Mouse (Mus musculus): ENCODE data around the gene Txndc8. TPM values are rescaled to one million over a fixed set of nuclear protein-coding genes. Genes with fewer than 3 reads are reported as not detected.

Txndc8 gene
- total RNA-seq (2021) (not detected), polyA plus RNA-seq (2012; rRNA removed) (not detected in 2 replicates)
- long read RNA-seq: 0 reads

- H3K4me3 ChIP-seq: no peak within 1 kb of the TSS
- no peaks in the 10 kb centered on the region for H3K27me3 ChIP-seq (ENCODE audit: control insufficient read depth, insufficient read depth, low read length)
- H3K9ac ChIP-seq (ENCODE audit: low read depth, low read length): no peak within 1 kb of the TSS
- no peak for TF ChIP-seq CTCF (IDR thresholded peaks at IDR 0.05)
- TF ChIP-seq EP300 (IDR thresholded peaks at IDR 0.05; ENCODE audit: insufficient read depth, low read depth, low read length): no peak
- 84% methylated on average over 5 of the region's 5 CpGs for WGBS
- intact Hi-C loops (cut with DNase I): no loop called here
- H3K4me1 ChIP-seq (ENCODE audit: control insufficient read depth, insufficient read depth, low read length): no peaks in the 10 kb centered on the region
- H3K79me2 ChIP-seq (replicated peaks; ENCODE audit: control insufficient read depth, insufficient read depth, low read length): no peaks in the 10 kb centered on the region
- H3K36me3 ChIP-seq (ENCODE audit: control insufficient read depth, insufficient read depth, low read length): no peaks in the 10 kb centered on the region
- DNase-seq: no peak
- H3K27ac ChIP-seq: no peak within 1 kb of the TSS
Observed at GRCm38 (mm10) chr4:58009024-58009423, at the start of gene Txndc8. Gene Txndc8 (minus strand): TSS chr4:58009124.

- Histone ChIP-seq H3K4me1 (ENCODE audit: control insufficient read depth, insufficient read depth, low read length) (no peaks in the 10 kb centered on the region), H3K36me3 (ENCODE audit: control insufficient read depth, insufficient read depth, low read length) (no peaks in the 10 kb centered on the region), H3K79me2 (replicated peaks; ENCODE audit: control insufficient read depth, insufficient read depth, low read length) (no peaks in the 10 kb centered on the region), H3K4me3 (no peak overlapping the region), H3K9ac (ENCODE audit: low read depth, low read length) (no peak overlapping the region), H3K27me3 (ENCODE audit: control insufficient read depth, insufficient read depth, low read length) (no peaks in the 10 kb centered on the region), H3K27ac (no peak overlapping the region)
- intact Hi-C loops (cut with DNase I): no loop called here
- TF ChIP-seq EP300 (IDR thresholded peaks at IDR 0.05; ENCODE audit: insufficient read depth, low read depth, low read length) (no peak), CTCF (IDR thresholded peaks at IDR 0.05) (no peak), POLR2A (IDR thresholded peaks at IDR 0.05; ENCODE audit: insufficient read depth, low read depth, low read length) (no peak)
- no peak for DNase-seq
Observed at GRCm38 (mm10) chr4:58055653-58056052, 46.7 kb upstream of the Txndc8 start.

DNA sequence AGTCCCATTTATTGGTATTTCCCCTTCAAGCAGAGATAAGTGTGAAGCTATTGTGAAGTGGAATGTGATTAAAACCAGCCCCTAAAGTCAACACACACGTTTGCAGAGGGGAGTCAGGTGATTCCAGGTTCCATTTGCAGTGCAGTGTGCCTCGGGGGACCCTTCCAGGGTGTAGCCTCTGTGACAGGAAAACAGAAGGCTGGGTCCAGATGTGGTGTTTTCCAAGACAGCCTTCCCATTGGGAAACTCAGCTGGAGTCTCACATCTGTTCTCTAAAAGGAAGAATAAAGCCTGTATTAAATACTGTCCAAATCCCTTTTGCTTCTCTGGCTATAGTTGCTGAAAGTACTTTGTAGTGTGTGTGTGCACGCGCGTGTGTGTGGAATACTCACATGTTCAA is 45.5 kb upstream of the Txndc8 start:
- intact Hi-C loops (cut with DNase I): no loop called here
- 65% methylated on average over 5 of the region's 5 CpGs for WGBS
- no peaks in the 10 kb centered on the region for H3K27me3 ChIP-seq (ENCODE audit: control insufficient read depth, insufficient read depth, low read length)

DNA sequence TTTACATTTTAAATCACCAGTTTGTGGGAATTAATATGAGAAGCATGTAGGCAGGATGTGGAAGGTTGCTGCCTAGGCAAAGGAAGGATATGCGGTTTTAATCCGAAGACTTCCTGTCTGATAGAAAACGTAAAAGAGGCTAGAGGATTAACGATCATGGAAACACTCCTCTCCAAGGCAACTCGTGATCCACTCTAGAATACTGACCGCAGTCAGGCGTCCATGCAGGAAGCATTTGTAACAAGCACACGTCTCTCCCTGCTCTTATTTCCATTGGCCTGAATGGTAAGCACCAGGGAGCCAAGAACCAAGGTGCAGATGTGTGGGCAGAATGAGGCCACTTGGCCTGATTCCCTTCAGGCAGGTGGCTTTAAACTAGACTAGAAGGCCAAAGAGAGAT is 41.8 kb upstream of the Txndc8 start:
- Histone ChIP-seq H3K4me3 (no peak overlapping the region), H3K27ac (no peak overlapping the region), H3K79me2 (replicated peaks; ENCODE audit: control insufficient read depth, insufficient read depth, low read length) (no peaks in the 10 kb centered on the region), H3K36me3 (ENCODE audit: control insufficient read depth, insufficient read depth, low read length) (no peaks in the 10 kb centered on the region), H3K9ac (ENCODE audit: low read depth, low read length) (no peak overlapping the region), H3K4me1 (ENCODE audit: control insufficient read depth, insufficient read depth, low read length) (no peaks in the 10 kb centered on the region), H3K27me3 (ENCODE audit: control insufficient read depth, insufficient read depth, low read length) (no peaks in the 10 kb centered on the region)
- no peak for TF ChIP-seq CTCF (IDR thresholded peaks at IDR 0.05)
- TF ChIP-seq POLR2A (IDR thresholded peaks at IDR 0.05; ENCODE audit: insufficient read depth, low read depth, low read length): no peak
- TF ChIP-seq EP300 (IDR thresholded peaks at IDR 0.05; ENCODE audit: insufficient read depth, low read depth, low read length): no peak
- intact Hi-C loops (cut with DNase I): no loop called here
- no peak for DNase-seq
- WGBS: 42% methylated on average over 8 of the region's 8 CpGs

More for the DNA sequence above, 45.5 kb upstream of the Txndc8 start:
- DNase-seq: no peak
- Histone ChIP-seq H3K36me3 (ENCODE audit: control insufficient read depth, insufficient read depth, low read length) (no peaks in the 10 kb centered on the region), H3K4me3 (no peak overlapping the region), H3K79me2 (replicated peaks; ENCODE audit: control insufficient read depth, insufficient read depth, low read length) (no peaks in the 10 kb centered on the region), H3K9ac (ENCODE audit: low read depth, low read length) (no peak overlapping the region), H3K27ac (no peak overlapping the region), H3K4me1 (ENCODE audit: control insufficient read depth, insufficient read depth, low read length) (no peaks in the 10 kb centered on the region)
- TF ChIP-seq EP300 (IDR thresholded peaks at IDR 0.05; ENCODE audit: insufficient read depth, low read depth, low read length): no peak
- no peak for TF ChIP-seq CTCF (IDR thresholded peaks at IDR 0.05)
- TF ChIP-seq POLR2A (IDR thresholded peaks at IDR 0.05; ENCODE audit: insufficient read depth, low read depth, low read length): no peak

DNA sequence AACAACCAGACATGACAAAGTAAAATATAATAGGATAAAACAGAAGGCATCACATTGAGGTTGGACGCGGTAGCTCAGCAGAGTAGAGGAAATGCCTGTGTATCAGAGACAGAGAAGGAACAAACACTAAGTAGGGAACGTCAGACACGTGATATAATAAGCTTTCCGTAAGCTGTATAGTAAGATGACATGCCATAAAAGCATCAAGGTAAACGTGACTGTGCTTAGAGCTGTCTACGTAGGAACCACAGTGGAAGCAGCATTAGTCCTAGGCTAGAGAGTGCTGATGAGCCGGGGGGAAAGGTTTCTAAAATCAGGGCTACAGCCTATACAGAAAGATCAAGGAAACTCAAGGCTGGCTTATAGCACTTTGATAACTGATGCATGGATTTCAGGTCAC is 41.4 kb upstream of the Txndc8 start:
- H3K27me3 ChIP-seq (ENCODE audit: control insufficient read depth, insufficient read depth, low read length): no peaks in the 10 kb centered on the region
- intact Hi-C loops (cut with DNase I): no loop called here
- DNase-seq: no peak
- no peak overlapping the region for H3K27ac ChIP-seq
- no peak overlapping the region for H3K9ac ChIP-seq (ENCODE audit: low read depth, low read length)
- H3K36me3 ChIP-seq (ENCODE audit: control insufficient read depth, insufficient read depth, low read length): no peaks in the 10 kb centered on the region
- H3K79me2 ChIP-seq (replicated peaks; ENCODE audit: control insufficient read depth, insufficient read depth, low read length): no peaks in the 10 kb centered on the region
- 52% methylated on average over 8 of the region's 8 CpGs for WGBS
- H3K4me3 ChIP-seq: no peak overlapping the region
- H3K4me1 ChIP-seq (ENCODE audit: control insufficient read depth, insufficient read depth, low read length): no peaks in the 10 kb centered on the region
- TF ChIP-seq EP300 (IDR thresholded peaks at IDR 0.05; ENCODE audit: insufficient read depth, low read depth, low read length) (no peak), POLR2A (IDR thresholded peaks at IDR 0.05; ENCODE audit: insufficient read depth, low read depth, low read length) (no peak), CTCF (IDR thresholded peaks at IDR 0.05) (no peak)

DNA sequence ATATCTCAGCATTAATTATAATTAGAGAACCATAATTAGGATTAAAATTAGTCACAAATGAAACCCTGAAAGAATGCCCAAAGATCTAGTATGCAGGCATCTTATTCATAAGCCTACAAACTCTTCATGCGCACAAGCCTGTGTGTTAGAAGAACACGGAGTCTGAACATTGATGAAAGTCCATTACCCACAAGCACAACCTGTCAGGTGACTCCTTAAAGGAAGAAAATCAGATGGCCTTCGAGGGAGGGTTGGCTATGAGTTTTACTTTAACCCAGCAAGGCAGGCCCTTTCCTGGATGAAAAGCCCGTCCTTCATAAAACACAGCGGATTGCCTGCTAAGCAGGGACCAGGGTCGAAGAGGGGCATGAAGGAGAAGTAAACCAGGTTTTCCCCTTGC is 35.9 kb upstream of the Txndc8 start:
- TF ChIP-seq POLR2A (IDR thresholded peaks at IDR 0.05; ENCODE audit: insufficient read depth, low read depth, low read length) (no peak), EP300 (IDR thresholded peaks at IDR 0.05; ENCODE audit: insufficient read depth, low read depth, low read length) (no peak), CTCF (IDR thresholded peaks at IDR 0.05) (no peak)
- H3K4me1 ChIP-seq (ENCODE audit: control insufficient read depth, insufficient read depth, low read length): no peaks in the 10 kb centered on the region
- WGBS: 87% methylated on average over 6 of the region's 6 CpGs
- H3K36me3 ChIP-seq (ENCODE audit: control insufficient read depth, insufficient read depth, low read length): no peaks in the 10 kb centered on the region
- DNase-seq: no peak
- no peaks in the 10 kb centered on the region for H3K27me3 ChIP-seq (ENCODE audit: control insufficient read depth, insufficient read depth, low read length)
- no peaks in the 10 kb centered on the region for H3K79me2 ChIP-seq (replicated peaks; ENCODE audit: control insufficient read depth, insufficient read depth, low read length)
- H3K9ac ChIP-seq (ENCODE audit: low read depth, low read length): no peak overlapping the region
- intact Hi-C loops (cut with DNase I): no loop called here
- H3K27ac ChIP-seq: no peak overlapping the region
- H3K4me3 ChIP-seq: no peak overlapping the region

All from heart, adult 2 months (tissue).